Mouse (Mus musculus) thymus, adult 18-20 months (tissue): ENCODE measurements around the gene Nudt17.
"Not testable (repeated sequence)": the region's sequence is repeated elsewhere in the genome, so short reads cannot be mapped to it uniquely, and the experiment has no call there.

Source experiments
- DNase-seq, 2 experiments: peaks; one replicate each; pipeline ENCODE4 v3.0.0; 2022; ENCODE audit warnings: mixed read lengths in 2 of 2

Nudt17 gene

DNA sequence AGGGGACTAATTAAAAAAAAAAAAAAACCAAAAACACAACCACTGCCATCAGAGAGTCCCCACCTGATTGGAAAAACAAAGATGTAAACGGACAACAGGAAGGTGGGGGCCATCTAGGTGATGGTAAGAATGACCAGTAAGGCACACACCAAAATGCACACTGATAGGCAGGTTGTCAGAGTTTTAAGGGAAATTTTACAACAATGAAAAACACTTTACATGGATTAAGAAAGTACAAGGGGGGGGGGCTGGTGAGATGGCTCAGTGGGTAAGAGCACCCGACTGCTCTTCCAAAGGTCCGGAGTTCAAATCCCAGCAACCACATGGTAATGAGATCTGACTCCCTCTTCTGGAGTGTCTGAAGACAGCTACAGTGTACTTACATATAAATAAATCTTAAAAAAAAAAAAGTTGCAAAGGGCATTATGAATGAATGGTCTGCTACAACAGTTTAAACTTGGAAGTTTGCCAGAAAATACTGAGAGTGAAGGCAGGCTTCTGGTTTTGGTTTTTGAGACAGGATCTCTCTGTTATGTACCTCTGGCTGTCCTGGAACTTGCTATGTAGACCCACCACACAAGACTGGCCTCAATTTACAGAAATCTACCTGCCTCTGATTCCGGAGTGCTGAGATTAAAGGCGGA lies 39.8 kb downstream of the Nudt17 start:
- DNase-seq = no peak

DNA sequence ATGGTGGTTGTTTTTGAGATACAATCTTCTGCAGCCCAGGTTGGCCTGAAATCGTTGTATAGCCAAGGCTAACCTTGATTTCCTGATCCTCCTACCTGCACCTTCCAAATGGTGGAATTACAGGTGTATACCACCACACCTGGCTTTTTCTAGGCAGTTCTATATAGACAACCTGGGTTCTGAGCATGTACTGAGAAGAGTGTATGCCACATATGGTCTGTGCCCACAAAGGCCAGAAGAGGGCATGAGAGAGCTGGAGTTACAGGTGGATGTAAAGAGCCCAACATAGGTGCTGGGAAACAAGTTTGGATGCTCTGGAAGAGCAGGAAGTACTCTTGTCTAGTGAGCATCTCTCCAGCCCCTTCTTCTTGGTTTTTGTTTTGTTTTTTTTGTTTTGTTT lies 41.0 kb downstream of the Nudt17 start:
- DNase-seq = no peak

DNA sequence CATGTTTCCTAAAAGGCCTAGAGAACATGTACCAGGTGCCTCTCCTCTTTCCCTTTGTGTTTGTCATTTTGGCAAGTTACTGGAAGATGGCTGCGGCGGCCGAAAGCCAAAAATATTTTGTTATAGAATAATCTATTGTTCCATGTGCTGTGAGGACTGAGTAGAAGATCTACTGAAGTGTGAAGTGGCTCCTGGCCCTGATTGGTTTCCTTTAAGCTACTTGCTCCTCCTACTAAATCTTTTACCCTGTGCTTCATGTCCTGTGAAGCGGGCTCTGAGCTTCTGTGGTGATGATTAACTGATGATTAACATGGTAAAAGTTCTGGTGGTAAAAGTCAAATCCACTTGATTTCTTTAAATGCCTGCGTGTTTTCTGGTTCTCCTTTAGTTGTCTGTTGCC lies 41.4 kb downstream of the Nudt17 start:
- no peak for DNase-seq

DNA sequence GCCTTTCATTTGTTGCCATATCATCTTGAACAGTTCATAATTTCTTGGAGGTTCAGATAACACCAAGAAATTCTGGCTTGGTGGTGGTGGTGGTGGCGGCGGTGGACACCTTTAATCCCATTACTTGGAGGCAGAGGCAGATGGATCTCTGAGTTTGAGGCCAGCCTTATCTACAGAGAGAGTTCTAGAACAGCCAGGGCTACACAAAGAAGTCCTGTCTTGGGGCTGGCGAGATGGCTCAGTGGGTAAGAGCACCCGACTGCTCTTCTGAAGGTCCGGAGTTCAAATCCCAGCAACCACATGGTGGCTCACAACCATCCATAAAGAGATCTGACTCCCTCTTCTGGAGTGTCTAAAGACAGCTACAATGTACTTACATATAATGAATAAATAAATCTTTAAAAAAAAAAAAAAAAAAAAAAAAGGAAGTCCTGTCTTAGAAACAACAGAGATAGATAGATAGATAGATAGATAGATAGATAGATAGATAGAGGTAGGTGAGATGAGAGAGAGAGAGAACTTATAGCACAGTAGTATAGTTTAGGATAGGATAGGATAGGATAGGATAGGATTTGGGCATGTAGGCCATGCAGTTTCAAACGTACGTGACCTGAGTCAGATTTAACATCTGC lies 42.5 kb downstream of the Nudt17 start:
- not testable (repeated sequence) for DNase-seq

DNA sequence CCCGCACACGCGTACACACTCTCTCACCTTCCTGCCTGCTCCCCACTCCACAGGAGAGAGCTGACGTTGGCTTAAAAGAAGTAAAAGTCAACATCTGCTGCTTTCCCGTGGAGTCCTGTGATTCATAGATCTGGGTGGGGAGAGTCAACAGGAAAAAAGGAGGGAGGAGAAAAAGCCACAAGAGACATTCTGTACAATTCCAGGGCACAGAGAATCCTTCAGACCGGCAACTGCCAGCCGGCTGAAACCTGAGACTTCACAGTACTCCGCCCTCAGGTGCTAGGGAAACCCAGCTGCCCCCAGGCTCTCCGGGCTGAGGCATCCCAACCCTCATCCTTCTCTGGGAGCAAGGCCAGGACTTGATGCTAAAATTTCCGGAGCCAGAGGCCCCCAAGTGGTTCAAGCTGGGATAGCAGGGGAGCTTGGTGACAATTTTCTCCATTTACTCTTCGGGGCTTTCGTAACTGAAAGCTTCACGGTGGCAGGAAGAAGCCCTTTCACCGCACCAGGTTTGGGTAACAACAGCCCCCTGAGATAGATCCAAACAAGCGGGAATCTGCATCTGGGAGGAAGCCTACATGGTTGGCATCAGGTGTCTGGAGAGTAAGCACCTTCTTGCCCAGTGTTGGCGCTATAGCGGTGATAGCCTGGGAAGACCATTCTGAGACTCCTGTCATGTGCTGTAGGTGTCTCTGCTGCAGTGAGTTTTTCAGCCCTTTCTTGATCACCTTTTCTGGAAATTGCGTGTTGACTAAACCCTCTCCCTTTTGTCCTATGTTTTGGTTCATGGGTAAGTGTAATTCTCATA lies 44.7 kb downstream of the Nudt17 start:
- DNase-seq = peak; percentile 24 to 43

DNA sequence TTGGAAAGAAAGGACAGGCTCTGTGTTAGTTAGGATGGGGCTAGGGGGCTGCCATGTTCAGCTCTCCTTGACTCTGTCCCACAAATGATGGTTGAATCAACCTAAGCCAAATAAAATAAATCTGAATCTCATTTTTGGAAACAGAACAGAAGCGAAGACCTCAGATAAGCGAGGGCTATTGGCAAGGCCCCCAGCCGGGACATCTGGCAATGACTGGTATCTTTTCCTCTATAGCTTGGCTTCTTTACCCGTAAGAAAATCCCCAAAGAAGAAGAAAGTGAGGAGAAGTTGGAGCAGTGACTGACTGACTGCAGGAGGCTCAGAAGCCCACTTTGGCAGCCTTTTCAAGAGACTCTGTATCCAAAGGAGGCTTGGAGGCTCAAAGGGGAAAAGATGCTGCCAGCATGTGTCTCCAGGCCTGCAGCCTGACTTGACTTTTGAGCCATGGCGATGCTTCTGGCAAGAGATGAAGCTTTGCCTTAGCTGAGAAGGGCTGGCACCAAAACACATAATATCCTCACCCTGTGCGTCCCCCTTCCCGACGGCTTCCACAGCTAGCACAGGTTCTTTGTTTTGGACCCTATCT lies 45.5 kb downstream of the Nudt17 start:
- DNase-seq = no peak

GRCm38 (mm10) chr3:96660901-96661300 lies 47.5 kb downstream of the Nudt17 start:
- DNase-seq = no peak
